Mouse (Mus musculus): ENCODE measurements around the gene Tmem14a.
"Not testable (repeated sequence)": the region's sequence is repeated elsewhere in the genome, so short reads cannot be mapped to it uniquely, and the experiment has no call there.

- TF ChIP-seq ELF1 (IDR thresholded peaks at IDR 0.05; ENCODE audit: low read depth, low read length); POLR2A (IDR thresholded peaks at IDR 0.05; ENCODE audit: low read depth, low read length); JUN (IDR thresholded peaks at IDR 0.05; ENCODE audit: insufficient read depth, low read depth, low read length); TCF12 (IDR thresholded peaks at IDR 0.05; ENCODE audit: low read depth, low read length); CHD1 (IDR thresholded peaks at IDR 0.05; ENCODE audit: low read depth, low read length); RAD21 (IDR thresholded peaks at IDR 0.05; ENCODE audit: low read depth, low read length); CTCF (conservative IDR thresholded peaks at IDR 0.05 in 1 of 2, IDR thresholded peaks at IDR 0.05 in 1 of 2; ENCODE audit: low read depth in 2 of 2, low read length in 2 of 2); MAFK (IDR thresholded peaks at IDR 0.05; ENCODE audit: insufficient replicate concordance, low read length); SMC3 (IDR thresholded peaks at IDR 0.05; ENCODE audit: low read depth, low read length); MAX (IDR thresholded peaks at IDR 0.05; ENCODE audit: low read length): not testable (repeated sequence)
Measured at GRCm38 (mm10) chr1:21213991-21214692, 4.2 kb upstream of the Tmem14a start.

Data from CH12.LX (cell line).